Mouse (Mus musculus) adrenal gland, postnatal 25 days (tissue): ENCODE data around the gene Olfr1107. TPM values are rescaled to one million over a fixed set of nuclear protein-coding genes. Genes with fewer than 3 reads are reported as not detected.

Experiments
- DNase-seq: peaks from one replicate; pipeline ENCODE4 v3.0.0; 2021; ENCODE audit warnings: mixed read lengths
- long read RNA-seq: library from polyadenylated mRNA; stranded (forward); transcript quantifications from one replicate; pipeline ENCODE4 v2.0.0, GENCODE M21; 2021
- total RNA-seq: library from RNA; stranded (reverse); gene quantifications from 2 replicates; pipeline ENCODE4 v1.2.3, GENCODE M21; 2021

The Olfr1107 gene
- total RNA-seq = not detected in 2 replicates
- long read RNA-seq = 0 reads

DNA sequence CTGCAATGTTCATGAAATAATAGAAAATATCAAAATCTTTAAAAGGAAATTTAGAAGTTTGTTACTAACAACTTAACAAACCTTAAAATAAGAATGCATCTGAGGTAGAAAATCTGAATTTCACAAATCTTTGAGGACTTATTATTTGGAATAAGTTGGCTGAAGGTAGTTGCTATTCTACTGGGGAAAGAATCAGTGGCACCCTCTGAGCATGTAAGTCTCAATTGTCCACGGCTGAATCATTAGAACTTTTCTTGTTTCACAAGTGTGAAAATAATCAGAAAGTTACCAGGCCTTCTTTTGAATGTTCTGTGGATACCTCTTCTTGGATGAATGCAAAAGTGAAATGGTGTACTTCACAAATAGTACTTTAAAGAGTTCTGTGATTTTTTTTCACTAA, at the start of gene Olfr1107:
Olfr1107 (minus strand) TSS at position 101 of the 400 bp plus-strand sequence.
- DNase-seq = no peak

DNA sequence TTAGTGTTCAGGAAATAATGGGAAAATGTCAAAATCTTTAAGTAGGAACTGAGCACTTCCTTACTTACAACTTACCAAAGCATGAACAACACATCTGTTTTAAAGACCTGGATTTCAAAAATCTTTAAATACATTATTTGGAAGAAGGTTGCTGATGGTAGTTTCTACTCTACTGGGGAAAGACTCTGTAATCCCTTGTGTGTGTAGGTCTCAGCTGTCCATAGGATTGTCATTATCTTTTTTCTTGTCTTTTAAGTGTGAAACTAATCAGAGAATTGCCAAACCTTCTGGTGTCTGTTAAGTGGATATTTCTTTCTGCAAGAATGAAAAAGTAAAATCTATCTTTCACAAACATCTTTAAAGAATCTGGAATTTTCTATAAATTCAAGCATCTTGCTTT, 38.9 kb upstream of the Olfr1107 start, which contains the start of gene Olfr259:
Olfr259 (minus strand) TSS at position 101 of the 400 bp plus-strand sequence.
- no peak for DNase-seq

DNA sequence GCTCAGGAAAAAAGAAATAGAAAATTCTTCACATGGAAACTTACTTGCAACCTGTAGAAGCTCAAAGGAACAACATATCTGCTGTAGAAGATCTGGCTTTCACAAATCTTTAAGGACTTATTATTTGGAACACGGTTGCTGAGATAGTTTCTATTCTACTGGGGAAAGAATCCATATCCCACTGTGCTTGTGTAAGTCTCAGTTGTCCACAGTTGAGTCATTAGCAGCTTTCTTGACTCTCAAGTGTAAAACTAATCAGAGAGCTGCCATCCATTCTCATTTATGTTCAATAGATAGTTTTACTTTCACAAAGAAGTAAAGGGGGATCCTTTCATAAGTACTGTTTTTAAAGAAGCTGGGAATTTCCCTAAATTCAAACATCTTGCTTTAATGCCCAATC, 20.3 kb upstream of the Olfr1107 start, which contains the start of gene Olfr1109:
Olfr1109 (minus strand) TSS at position 101 of the 400 bp plus-strand sequence.
- no peak for DNase-seq

DNA sequence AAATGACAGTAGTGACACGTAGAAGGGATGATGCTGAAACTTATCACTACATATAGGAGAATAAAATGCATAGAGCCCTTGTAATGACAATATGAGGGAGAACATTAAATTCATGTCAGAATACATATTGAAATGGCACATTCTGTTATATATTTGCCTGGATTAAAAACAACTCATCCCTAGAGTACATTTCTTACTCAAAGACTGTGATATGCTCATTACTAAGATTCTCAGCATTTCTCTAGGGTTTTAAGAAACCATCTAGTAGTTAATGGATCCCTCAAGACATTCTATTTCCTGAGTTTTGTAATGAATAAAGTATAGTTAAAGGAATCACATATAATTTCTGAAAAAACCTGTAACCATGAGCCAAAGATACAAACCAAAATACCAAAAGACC, 23.4 kb downstream of the Olfr1107 start, which contains the start of gene Olfr1106:
Olfr1106 (minus strand) TSS at position 101 of the 400 bp plus-strand sequence.
- no peak for DNase-seq

DNA sequence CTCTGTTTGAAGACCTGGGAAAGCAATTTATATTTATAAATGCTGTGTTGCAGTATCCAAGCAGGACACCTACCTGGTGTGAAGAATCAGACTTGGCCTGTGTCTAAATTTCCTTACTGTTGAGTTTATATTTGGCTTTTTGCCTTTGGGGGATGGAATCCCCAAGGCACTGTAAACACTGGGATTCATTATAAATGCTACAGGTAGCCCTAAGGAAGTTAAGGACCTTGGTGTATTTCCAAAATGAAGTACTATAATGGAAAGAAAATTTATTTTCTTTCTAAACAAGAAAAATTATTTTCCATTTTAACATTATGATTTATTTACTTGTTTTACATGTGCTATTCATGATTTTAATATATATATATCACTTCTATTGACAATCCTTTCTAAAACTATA, 39.2 kb downstream of the Olfr1107 start, which contains the start of gene Olfr1105:
Olfr1105 (minus strand) TSS at position 101 of the 400 bp plus-strand sequence.
- DNase-seq = no peak

DNA sequence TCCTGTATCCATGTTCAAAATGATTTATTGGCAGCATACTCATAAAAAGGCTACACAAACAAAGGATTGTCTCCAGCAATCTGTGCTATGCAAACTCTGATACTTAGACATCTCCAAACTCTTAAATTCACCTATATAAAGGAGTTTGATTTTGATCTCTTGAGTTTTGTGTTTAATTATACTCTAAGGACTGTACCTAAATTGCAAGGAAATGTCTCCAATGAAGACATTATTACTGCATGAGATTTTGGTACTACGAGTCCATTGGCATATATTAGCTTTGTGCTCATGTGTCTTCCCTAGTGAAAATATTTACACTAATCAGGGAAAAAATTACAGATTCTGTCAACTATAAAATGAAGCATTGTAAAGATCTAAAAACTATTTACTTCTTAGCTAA, 48.6 kb downstream of the Olfr1107 start, which contains the start of gene Olfr1104:
Olfr1104 (minus strand) TSS at position 101 of the 400 bp plus-strand sequence.
- DNase-seq = no peak

Other genes with a start within 250 kb of the Olfr1107 start
- not detected in 2 replicates for gene Olfr1095, start 224.1 kb downstream of the Olfr1107 start, total RNA-seq
- not detected in 2 replicates for gene Gm13723, start 201.0 kb downstream of the Olfr1107 start, total RNA-seq
- not detected in 2 replicates for gene Olfr1097, start 183.6 kb downstream of the Olfr1107 start, total RNA-seq
- gene Olfr1098, start 151.3 kb downstream of the Olfr1107 start, total RNA-seq = not detected in 2 replicates
- not detected in 2 replicates for gene Olfr1099, start 115.1 kb downstream of the Olfr1107 start, total RNA-seq
- gene Olfr1100, start 95.9 kb downstream of the Olfr1107 start, total RNA-seq = not detected in 2 replicates
- not detected in 2 replicates for gene Olfr1101, start 84.6 kb downstream of the Olfr1107 start, total RNA-seq
- not detected in 2 replicates for gene Olfr1102, start 77.4 kb downstream of the Olfr1107 start, total RNA-seq
- gene Olfr1104, start 48.7 kb downstream of the Olfr1107 start, total RNA-seq = not detected in 2 replicates
- not detected in 2 replicates for gene Olfr1105, start 39.3 kb downstream of the Olfr1107 start, total RNA-seq
- not detected in 2 replicates for gene Olfr1106, start 23.5 kb downstream of the Olfr1107 start, total RNA-seq
- gene Olfr1109, start 20.2 kb upstream of the Olfr1107 start, total RNA-seq = not detected in 2 replicates
- gene Olfr259, start 38.8 kb upstream of the Olfr1107 start, total RNA-seq = not detected in 2 replicates
- gene Olfr1110, start 64.5 kb upstream of the Olfr1107 start, total RNA-seq = not detected in 2 replicates
- not detected in 2 replicates for gene Olfr1111, start 76.8 kb upstream of the Olfr1107 start, total RNA-seq
- gene Olfr1112, start 112.0 kb upstream of the Olfr1107 start, total RNA-seq = not detected in 2 replicates
- not detected in 2 replicates for gene Olfr1113, start 133.2 kb upstream of the Olfr1107 start, total RNA-seq
- not detected in 2 replicates for gene Olfr1115, start 172.2 kb upstream of the Olfr1107 start, total RNA-seq
- not detected in 2 replicates for gene Olfr1116, start 191.7 kb upstream of the Olfr1107 start, total RNA-seq
- not detected in 2 replicates for gene Olfr1118, start 231.8 kb upstream of the Olfr1107 start, total RNA-seq